Mouse (Mus musculus): ENCODE data around the gene Kif6.

Gene Kif6

GRCm38 (mm10) chr17:49666728-49667127 is 51.8 kb downstream of the Kif6 start:
- peak; percentile 73 for DNase-seq

DNA sequence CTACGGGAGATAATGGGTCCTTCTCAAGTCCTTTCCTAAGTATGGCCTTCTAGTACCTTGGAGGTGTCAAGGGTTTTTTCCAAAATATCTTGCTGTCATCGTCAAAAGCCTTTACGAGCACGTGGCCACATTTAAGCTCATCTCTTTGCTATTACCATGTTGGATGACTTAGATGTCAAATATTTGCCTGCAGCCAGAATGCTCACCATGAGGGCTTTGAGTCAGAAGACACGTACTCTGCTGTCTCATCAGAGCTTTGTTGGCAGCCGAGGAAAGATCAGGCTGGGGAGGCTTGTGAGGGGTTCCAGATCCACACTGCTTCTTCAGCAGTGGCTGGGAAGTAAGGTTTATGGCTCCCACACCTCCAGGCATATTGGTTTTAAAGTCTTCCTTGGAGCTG is 53.4 kb downstream of the Kif6 start:
- DNase-seq: no peak

DNA sequence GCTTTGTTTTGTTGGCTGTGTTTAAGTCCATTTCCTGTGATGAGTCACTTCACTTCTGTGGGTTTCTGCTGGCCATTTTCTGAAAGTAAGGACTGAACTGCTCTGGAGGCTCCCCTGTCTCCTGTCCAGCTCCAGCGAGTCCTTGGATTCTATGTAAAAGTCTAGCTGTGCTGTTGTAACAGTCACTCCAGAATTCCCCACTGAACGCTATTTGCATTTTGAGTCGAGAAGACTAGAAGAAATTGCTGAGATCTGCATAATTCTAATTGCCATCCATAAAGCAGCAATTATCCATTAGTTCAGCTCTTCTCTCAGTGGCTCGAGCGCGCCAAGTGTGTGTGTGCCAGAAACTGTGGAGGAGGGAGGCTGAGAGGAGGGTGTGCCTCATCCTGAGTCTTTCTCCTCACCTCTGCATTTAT is 57.0 kb downstream of the Kif6 start:
- DNase-seq: peak; percentile 37

GRCm38 (mm10) chr17:49672421-49672820 is 57.5 kb downstream of the Kif6 start:
- DNase-seq: no peak

GRCm38 (mm10) chr17:49675629-49676028 is 60.7 kb downstream of the Kif6 start:
- DNase-seq: no peak

DNA sequence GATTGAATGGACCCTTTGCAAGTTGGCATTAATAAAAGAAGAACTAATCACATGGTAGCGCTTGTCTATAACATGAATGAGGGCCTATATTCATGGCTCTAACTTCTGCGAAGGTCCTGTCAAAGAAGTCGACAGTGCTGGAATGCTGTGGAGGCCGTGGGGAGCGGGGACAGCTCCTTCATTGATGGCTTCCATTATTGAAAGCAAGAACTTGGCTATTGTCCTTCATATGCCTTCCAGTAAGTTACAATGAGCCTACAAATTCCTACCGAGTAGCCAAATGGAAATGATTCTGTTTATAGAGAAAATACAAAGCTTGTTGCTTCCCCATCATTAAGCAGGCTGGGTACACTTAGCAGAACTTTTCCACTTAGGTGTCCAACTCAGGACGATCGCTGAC is 66.5 kb downstream of the Kif6 start:
- no peak for DNase-seq

GRCm38 (mm10) chr17:49684146-49684545 is 69.2 kb downstream of the Kif6 start:
- DNase-seq: no peak

GRCm38 (mm10) chr17:49690607-49691454 is 75.9 kb downstream of the Kif6 start:
- no peak for DNase-seq

DNA sequence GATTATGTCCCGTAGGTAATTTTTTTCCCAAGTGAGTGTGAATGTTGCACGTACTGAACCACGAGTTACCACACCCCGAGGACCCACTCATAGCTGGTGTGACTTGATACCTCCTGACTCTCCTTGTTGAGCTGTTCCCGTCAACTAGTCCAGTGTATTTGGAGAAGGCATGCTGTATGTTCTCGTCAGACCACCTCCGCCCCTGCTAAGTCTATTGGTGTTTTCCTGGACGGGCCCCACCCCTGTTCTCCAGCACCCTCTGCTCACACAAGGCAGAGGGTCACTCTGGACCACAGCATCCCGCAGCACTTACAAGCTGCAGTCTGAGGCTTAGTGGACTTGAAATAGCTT is 76.5 kb downstream of the Kif6 start:
- no peak for DNase-seq

DNA sequence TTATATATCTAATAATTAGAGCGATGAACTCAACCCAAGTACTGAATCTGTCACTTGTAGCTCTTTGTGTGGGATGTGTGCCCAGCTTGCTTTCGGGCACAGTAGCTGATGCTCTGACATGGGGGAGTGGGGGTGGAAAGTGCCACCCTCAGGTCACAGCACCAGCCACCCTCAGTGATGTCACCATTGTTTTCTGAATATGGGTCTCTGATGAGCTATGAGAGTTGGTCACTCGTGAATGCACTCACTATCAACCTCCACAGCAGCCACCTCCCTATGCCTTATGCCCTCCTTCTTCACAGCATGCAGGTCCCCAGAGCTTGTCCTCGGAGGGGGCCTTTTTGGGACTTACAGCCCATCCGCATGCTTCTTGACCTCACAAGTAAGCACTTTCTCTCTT is 78.3 kb downstream of the Kif6 start:
- DNase-seq: no peak

DNA sequence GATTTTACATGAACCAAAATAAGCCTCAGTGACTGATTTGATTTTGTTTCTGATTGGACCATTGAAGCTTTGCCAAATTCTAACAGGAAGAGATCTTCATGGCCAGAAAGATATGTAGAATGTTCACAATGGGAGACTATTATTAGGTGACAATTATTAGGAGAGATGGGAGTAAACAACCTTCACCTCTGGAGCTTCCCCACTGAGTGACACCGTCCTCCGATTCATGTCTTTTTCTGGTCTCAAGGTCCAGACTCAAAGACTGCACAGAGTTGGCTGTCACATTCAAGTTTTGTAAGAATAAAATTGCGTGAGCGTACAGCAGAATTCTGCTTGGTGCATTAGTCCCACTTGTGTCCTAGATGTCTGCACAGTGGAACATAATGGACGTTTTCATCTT is 82.3 kb downstream of the Kif6 start:
- no peak for DNase-seq

DNA sequence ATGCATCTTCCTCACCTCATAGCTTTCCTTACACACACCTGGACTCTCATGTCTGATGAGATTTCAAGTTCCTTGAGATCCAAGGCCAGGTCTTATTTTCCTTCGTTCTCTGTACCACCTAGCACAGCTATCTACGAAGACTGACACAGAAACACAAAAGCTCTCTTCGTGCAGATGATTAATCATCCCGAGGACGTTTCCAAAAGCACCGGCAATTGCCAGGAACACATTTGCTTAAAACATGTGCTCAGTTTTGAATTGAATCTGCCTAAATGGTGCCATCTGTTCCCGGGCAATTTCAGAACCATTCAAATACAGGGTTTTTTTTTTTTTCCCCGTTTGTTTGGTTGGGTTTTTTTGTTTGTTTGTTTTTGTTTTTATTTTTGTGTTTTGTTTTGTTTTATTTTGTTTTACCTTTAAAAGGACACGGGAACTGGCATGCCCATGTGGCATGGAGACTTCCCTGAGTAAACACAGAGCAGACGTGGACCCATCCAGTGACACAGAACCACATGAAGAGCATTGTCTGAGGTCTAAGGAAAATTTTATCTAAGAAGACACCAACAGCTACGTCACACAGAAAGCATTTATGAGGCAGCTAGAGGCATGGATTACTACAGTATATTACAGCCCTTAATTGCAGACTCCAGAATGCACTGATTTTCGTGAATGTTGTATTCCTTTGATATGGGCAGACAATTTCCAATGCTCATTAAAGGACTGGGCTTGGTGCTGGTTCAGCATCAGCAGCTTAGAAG is 88.7 kb downstream of the Kif6 start:
- peak; percentile 45 for DNase-seq

DNA sequence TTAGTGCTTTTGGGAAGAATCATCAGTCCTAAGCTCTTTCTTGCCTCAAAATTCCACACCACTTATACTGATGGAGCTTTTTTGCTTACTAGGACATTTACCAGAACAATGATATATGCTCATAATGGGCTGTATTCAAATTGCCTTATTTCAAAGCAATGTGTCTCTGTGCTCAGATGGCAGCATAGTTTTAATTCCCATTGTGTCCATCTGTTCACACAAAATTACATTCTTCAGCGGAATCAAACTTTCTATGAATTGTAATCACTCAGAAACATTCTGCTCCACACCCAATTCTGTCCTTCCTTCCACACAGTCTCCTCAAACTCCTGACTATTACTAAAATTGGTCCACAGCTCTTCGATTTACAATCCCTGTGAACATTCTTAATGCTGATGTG is 94.3 kb downstream of the Kif6 start:
- DNase-seq: no peak

- peak; percentile 67 for DNase-seq
These were observed 95.2 kb downstream of the Kif6 start for GRCm38 (mm10) chr17:49710101-49710630.

DNA sequence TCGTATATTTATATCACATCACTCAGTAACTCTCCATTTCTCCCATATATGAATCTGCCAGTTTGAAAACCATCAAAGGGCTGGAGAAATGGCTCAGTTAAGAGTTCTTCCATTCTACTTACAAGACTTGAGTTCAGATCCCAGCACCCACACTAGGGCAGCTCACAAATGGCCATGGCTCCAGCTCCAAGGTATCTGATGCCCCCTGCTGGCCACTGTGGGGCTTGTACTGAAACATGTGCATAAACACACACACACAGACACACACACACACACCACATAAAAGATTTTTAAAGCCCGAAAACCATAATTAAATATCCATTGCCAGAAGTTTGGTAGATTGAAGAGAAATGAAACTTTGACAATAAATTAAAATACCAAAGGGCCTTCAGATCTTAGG is 111.3 kb downstream of the Kif6 start:
- no peak for DNase-seq

DNA sequence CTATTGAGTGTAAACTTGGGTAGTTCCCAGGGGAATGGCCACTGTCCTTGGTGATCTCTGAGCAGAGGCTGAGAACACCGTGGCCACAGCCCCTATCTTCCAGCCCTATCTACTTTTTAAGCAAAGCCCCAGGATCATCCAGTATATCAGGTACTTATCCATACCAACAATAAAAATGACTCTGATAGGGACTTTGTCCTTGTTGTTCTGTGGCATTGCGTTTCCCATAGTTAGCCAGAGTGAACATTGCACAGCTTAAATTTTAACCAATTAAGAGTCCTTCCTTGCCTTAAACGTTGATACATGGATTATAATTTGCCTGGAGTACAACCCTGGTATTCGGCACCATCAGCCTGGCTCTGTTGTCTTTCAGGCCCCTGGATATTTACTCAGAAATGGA is 112.0 kb downstream of the Kif6 start:
- DNase-seq: no peak

GRCm38 (mm10) chr17:49727428-49728045 is 112.6 kb downstream of the Kif6 start:
- no peak for DNase-seq

- DNase-seq: no peak
These were observed 114.9 kb downstream of the Kif6 start for GRCm38 (mm10) chr17:49729856-49730255.

DNA sequence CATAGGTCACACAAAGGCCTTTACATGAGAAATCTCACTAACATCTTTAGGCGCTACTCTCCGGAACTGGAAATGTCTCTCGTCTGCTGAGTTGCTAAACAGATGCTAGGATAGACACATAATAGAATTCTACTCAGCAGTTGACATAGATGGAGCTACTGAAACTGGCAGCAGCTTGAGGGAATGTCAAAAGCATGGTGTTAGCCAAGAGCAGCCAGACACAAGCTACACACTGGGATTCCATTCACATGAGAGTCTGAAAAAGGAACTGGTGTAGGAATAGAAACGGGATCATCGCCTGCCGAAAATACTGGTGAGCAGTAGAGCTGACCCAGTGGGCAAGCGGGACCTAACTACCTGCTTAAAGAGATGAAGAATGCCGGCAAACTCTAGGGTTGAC is 117.8 kb downstream of the Kif6 start:
- no peak for DNase-seq

DNA sequence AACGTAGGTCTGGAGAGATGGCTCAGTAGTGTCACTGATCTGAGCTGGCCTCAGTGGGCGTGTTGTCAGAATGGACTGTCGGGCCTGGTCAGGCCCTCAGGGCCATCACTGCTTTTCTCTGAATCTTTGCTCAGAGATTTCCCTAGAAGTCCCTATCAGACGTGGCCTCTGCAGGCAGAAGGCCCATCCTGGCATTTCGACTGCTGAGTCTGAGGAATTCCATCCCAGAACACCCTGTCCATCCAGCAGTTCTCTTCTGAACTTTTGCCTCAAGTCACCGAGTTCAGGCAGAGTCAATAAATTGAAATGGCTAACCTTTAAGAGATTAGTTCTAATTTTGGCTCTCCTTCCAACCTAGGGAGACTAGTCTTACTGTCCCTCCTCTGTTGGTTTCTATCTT is 119.1 kb downstream of the Kif6 start:
- DNase-seq: no peak

DNA sequence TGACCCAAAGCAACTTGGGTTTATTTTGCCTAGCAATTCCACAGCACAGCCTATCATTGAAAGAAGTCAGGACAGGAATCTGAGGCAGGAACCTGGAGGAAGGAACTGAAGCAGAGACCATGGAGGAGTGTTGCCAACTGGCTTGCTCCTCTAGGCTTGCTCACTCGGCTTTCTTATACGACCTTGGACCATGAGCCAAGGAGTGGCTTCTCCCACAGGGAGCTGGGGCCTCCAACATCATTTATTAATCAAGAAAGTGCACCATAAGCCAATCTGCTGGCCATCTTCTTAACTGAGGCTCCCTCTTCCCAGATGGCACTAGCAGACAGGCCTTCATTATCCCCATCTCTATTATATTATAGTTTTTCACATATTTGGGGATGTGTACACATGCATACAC is 119.8 kb downstream of the Kif6 start:
- DNase-seq: no peak

DNA sequence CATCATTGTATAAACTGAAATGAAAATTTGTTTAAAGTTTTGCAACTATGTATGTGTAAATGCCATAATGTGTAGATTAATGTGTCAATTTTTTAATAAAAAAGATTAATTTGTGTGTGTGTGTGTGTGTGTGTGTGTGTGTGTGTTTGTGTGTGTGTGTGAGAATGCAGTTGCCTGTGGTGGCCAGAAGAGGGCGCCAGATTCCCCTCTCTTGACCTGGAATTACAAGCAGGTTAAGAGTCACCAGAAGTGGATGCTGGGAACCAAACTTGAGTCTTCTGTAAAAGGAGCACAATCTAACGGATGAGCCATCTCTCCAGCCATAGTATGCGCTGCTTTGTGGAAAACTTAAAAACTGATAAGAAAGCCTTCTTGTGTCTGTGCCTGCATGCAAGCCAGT is 121.4 kb downstream of the Kif6 start:
- DNase-seq: no peak

- no peak for DNase-seq
These were observed 122.4 kb downstream of the Kif6 start for GRCm38 (mm10) chr17:49737217-49737774.
